Mouse (Mus musculus): Measurements from ENCODE around the gene Gm11639. TPM values are rescaled to one million over a fixed set of nuclear protein-coding genes. Genes with fewer than 3 reads are reported as not detected.

The Gm11639 gene
- total and polyA plus RNA-seq, 3 experiments, result not detected

DNA sequence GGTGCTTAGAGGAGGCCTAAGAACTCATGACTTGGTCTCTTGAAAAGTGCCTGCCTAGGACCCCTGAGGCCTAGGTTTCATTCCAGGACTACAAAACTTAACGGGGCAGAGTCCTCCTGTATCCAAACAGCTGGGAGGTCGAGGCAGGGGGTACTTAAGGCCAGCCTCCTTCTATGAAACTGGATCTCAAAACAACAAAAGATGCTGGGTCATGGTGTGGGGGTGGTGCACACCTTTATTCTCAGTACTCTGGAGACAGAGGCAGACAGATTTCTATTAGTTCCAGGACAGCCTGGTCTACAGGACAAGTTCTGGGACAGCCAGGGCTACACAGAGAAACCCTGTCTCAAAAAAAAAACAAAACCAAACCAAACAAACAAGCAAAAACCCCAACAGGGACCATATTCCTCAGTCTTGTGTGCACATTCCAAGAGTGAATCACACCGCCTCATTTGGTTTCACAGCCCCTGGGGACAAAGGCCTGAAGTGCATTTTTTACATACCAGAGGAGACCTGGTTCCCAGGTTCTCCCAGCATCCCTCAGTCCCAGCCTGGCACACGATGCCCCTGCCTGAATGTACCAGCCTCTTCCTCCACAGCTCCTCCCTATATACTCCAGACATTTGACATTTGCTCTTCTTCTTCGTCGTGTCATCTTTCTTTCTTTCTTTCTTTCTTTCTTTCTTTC, 474.3 kb downstream of the Gm11639 start:
- peaks cover 9 to 32% of the 10 kb centered on the region in 2 experiments for H3K4me1 ChIP-seq (ENCODE audit: control insufficient read depth in 1 of 2, insufficient read depth in 2 of 2, low read length in 2 of 2)

DNA sequence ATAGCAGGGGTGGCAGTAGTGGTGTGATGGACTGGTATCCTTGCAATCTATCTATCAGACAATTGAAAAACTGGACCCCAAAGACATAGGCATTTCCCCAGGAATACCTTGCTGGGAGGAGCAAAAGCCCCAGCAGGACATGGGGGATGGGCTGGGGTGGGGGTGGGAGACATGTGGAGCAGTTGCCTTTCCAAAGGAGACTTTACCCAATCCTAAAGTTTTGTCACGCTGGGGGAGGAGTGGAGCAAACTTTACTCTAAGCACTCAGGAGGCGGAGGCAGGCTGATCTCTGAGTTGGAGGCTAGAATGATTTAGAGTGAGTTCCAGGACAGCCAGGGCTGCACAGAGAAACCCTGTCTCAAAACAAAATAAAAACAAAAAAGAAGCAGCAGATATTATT, 475.9 kb downstream of the Gm11639 start:
- Histone ChIP-seq H3K4me3 (ENCODE audit: control insufficient read depth in 1 of 2, insufficient read depth in 1 of 2, low read depth in 2 of 2, low read length in 2 of 2) (no peak overlapping the region), H3K9me3 (replicated peaks; ENCODE audit: insufficient read depth, low read length) (no peaks in the 10 kb centered on the region), H3K79me2 (ENCODE audit: control insufficient read depth, insufficient read depth, low read length, poor library complexity) (no peaks in the 10 kb centered on the region), H3K27me3 (ENCODE audit: control insufficient read depth in 1 of 2, insufficient read depth in 2 of 2, low read length in 2 of 2) (no peaks in the 10 kb centered on the region), H3K9ac (ENCODE audit: control insufficient read depth, low read depth, low read length, poor library complexity, severe bottlenecking) (no peak overlapping the region), H3K36me3 (ENCODE audit: control insufficient read depth in 1 of 2, insufficient read depth in 2 of 2, low read length in 2 of 2) (peaks cover 0 to 21% of the 10 kb centered on the region in 2 experiments; a peak in 2 of 4 replicates), H3K27ac (ENCODE audit: control insufficient read depth, low read depth, low read length) (no peak overlapping the region), H3K4me1 (ENCODE audit: control insufficient read depth in 1 of 2, insufficient read depth in 2 of 2, low read length in 2 of 2) (peaks cover 2 to 24% of the 10 kb centered on the region in 2 experiments)
- no peak for TF ChIP-seq MAFK (IDR thresholded peaks at IDR 0.05; ENCODE audit: borderline replicate concordance, low read depth, low read length)
- TF ChIP-seq ZKSCAN1 (IDR thresholded peaks at IDR 0.05; ENCODE audit: low read depth, low read length), result no peak
- no peak for TF ChIP-seq TCF12 (IDR thresholded peaks at IDR 0.05; ENCODE audit: low read depth, low read length)
- TF ChIP-seq ELF1 (IDR thresholded peaks at IDR 0.05; ENCODE audit: low read depth, low read length), result no peak
- no peak for DNase-seq (ENCODE audit: low read depth, low spot score)

More for the DNA sequence above, 474.3 kb downstream of the Gm11639 start:
- Histone ChIP-seq H3K9me3 (replicated peaks; ENCODE audit: insufficient read depth, low read length) (no peaks in the 10 kb centered on the region), H3K9ac (ENCODE audit: control insufficient read depth, low read depth, low read length, poor library complexity, severe bottlenecking) (no peak overlapping the region), H3K4me3 (ENCODE audit: control insufficient read depth in 1 of 2, insufficient read depth in 1 of 2, low read depth in 2 of 2, low read length in 2 of 2) (no peak overlapping the region), H3K27ac (ENCODE audit: control insufficient read depth, low read depth, low read length) (no peak overlapping the region), H3K79me2 (ENCODE audit: control insufficient read depth, insufficient read depth, low read length, poor library complexity) (no peaks in the 10 kb centered on the region), H3K27me3 (ENCODE audit: control insufficient read depth in 1 of 2, insufficient read depth in 2 of 2, low read length in 2 of 2) (no peaks in the 10 kb centered on the region), H3K36me3 (ENCODE audit: control insufficient read depth in 1 of 2, insufficient read depth in 2 of 2, low read length in 2 of 2) (peaks cover 0 to 23% of the 10 kb centered on the region in 2 experiments; a peak in 2 of 4 replicates)
- no peak for DNase-seq (ENCODE audit: low read depth, low spot score)
- TF ChIP-seq KAT2A (conservative IDR thresholded peaks at IDR 0.05; ENCODE audit: low read depth, low read length), result no peak
- no peak for TF ChIP-seq NRF1 (IDR thresholded peaks at IDR 0.05; ENCODE audit: insufficient read depth, low read depth, low read length, poor library complexity, severe bottlenecking)
- TF ChIP-seq USF1 (IDR thresholded peaks at IDR 0.05; ENCODE audit: low read depth, low read length), result no peak
- TF ChIP-seq MAZ (IDR thresholded peaks at IDR 0.05; ENCODE audit: low read depth, low read length), result no peak
- no peak for TF ChIP-seq MAFK (IDR thresholded peaks at IDR 0.05; ENCODE audit: borderline replicate concordance, low read depth, low read length)
- TF ChIP-seq ETS1 (IDR thresholded peaks at IDR 0.05; ENCODE audit: low read depth, low read length), result no peak
- TF ChIP-seq POLR2AphosphoS5 (IDR thresholded peaks at IDR 0.05; ENCODE audit: borderline replicate concordance, low read depth, low read length), result no peak
- TF ChIP-seq NELFE (IDR thresholded peaks at IDR 0.05; ENCODE audit: low read depth, low read length), result no peak
- TF ChIP-seq RCOR1 (IDR thresholded peaks at IDR 0.05; ENCODE audit: low read depth, low read length), result no peak
- no peak for TF ChIP-seq CTCF (IDR thresholded peaks at IDR 0.05 in 2 of 3, conservative IDR thresholded peaks at IDR 0.05 in 1 of 3; ENCODE audit: control insufficient read depth in 1 of 3, insufficient read depth in 1 of 3, low read depth in 2 of 3, low read length in 3 of 3, poor library complexity in 1 of 3, severe bottlenecking in 1 of 3)
- no peak for TF ChIP-seq MEF2A (IDR thresholded peaks at IDR 0.05; ENCODE audit: extremely low read depth, insufficient replicate concordance, low read depth, low read length, poor library complexity, severe bottlenecking)
- no peak for TF ChIP-seq POLR2A (IDR thresholded peaks at IDR 0.05; ENCODE audit: control insufficient read depth in 1 of 2, insufficient read depth in 1 of 2, low read depth in 1 of 2, low read length in 2 of 2, poor library complexity in 1 of 2)
- no peak for TF ChIP-seq ZNF384 (IDR thresholded peaks at IDR 0.05; ENCODE audit: low read depth, low read length)
- TF ChIP-seq TAL1 (IDR thresholded peaks at IDR 0.05; ENCODE audit: low read length), result no peak
- no peak for TF ChIP-seq JUND (IDR thresholded peaks at IDR 0.05; ENCODE audit: low read depth, low read length)
- TF ChIP-seq ELF1 (IDR thresholded peaks at IDR 0.05; ENCODE audit: low read depth, low read length), result no peak
- no peak for TF ChIP-seq HCFC1 (IDR thresholded peaks at IDR 0.05; ENCODE audit: low read depth, low read length)
- TF ChIP-seq BHLHE40 (IDR thresholded peaks at IDR 0.05; ENCODE audit: borderline replicate concordance, low read depth, low read length), result no peak

Data from MEL (cell line).